Mouse (Mus musculus): ENCODE measurements at regions not wholly inside any gene's neighbourhood (a gene's known extent, or its start where the extent isn't known, plus 50 kb on each side); places are given as distances from the start of the nearest gene placed in this dataset.

- H3K4me2 ChIP-seq = no peak overlapping the region
- 71% methylated on average over 9 of the region's 9 CpGs for WGBS
- no peaks in the 10 kb centered on the region for H3K9me3 ChIP-seq
- H3K36me3 ChIP-seq = no peaks in the 10 kb centered on the region
- no peaks in the 10 kb centered on the region for H3K27me3 ChIP-seq
- no peak overlapping the region for H3K27ac ChIP-seq
- no peak for ATAC-seq (ENCODE audit: borderline replicate concordance, extremely low read depth, low FRiP score, low TSS enrichment)
- H3K9ac ChIP-seq = no peak overlapping the region
- no peaks in the 10 kb centered on the region for H3K4me1 ChIP-seq
- no peak overlapping the region for H3K4me3 ChIP-seq
Observed at GRCm38 (mm10) chr9:103867433-103868209, 106.0 kb upstream of the Tmem108 start.

DNA sequence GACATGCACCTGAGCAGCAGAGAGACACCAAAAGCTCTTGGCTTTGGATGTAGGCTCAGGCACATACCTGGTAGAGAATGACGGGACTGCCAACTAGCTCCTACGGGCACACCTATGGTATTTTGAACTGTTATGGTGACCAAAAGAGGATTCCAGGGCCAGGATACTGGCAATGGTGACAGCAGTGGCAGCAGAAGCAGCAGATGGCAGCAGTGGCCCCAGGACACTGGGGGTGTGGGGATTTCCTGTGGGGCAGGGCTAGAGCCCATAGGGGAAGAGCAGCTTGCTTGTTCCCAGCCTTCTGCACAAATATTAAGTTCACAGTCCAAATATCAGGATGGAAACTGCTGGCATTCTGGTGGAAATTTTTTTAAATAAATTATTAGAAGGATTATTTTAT is 107.6 kb upstream of the Tmem108 start:
- Histone ChIP-seq H3K9me3 (no peaks in the 10 kb centered on the region), H3K27ac (no peak overlapping the region)

DNA sequence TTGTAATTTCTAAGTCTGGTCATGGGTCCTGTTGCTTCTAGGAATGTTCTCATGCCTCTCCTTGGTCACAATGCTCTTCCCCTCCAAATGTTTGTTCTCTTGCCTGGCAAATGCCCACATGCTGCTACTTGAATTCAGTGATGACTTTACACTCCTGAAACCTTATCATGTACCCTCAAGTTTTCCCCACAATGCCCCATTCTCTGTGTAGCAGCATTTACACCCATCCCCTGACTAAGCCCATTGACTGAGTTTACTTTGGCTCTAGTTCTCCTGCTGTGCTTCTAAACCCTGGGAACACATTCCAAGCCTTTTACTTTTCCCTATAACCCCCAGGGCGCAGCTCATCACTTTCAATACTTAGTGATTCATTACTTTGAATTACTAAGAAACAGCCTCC is 110.5 kb upstream of the Tmem108 start:
- Histone ChIP-seq H3K27me3 (no peaks in the 10 kb centered on the region), H3K4me1 (0 out of 2 replicates have a peak, but pooled peaks cover 7% of the 10 kb centered on the region), H3K27ac (peak overlapping the region; percentile 29; the same call in 1 of the 2 replicates), H3K4me2 (no peak overlapping the region), H3K9ac (no peak overlapping the region), H3K4me3 (no peak overlapping the region), H3K36me3 (no peaks in the 10 kb centered on the region), H3K9me3 (no peaks in the 10 kb centered on the region)
- WGBS = 60% methylated on average over 1 of the region's 1 CpGs
- ATAC-seq (ENCODE audit: borderline replicate concordance, extremely low read depth, low FRiP score, low TSS enrichment) = peak; percentile 27; the same call in 1 of the 2 replicates

More for the DNA sequence above, 107.6 kb upstream of the Tmem108 start:
- 89% methylated on average over 2 of the region's 2 CpGs for WGBS
- Histone ChIP-seq H3K36me3 (no peaks in the 10 kb centered on the region), H3K9ac (no peak overlapping the region), H3K27me3 (no peaks in the 10 kb centered on the region), H3K4me2 (no peak overlapping the region), H3K4me1 (0 out of 2 replicates have a peak, but pooled peaks cover 4% of the 10 kb centered on the region), H3K4me3 (no peak overlapping the region)
- ATAC-seq (ENCODE audit: borderline replicate concordance, extremely low read depth, low FRiP score, low TSS enrichment) = no peak

GRCm38 (mm10) chr9:103873876-103874275 is 112.2 kb upstream of the Tmem108 start:
- 72% methylated on average over 9 of the region's 9 CpGs for WGBS
- 0 out of 2 replicates have a peak, but pooled peaks cover 7% of the 10 kb centered on the region for H3K4me1 ChIP-seq
- H3K27ac ChIP-seq = no peak overlapping the region
- H3K4me3 ChIP-seq = no peak overlapping the region
- H3K36me3 ChIP-seq = no peaks in the 10 kb centered on the region
- H3K9ac ChIP-seq = no peak overlapping the region
- H3K27me3 ChIP-seq = no peaks in the 10 kb centered on the region
- no peak overlapping the region for H3K4me2 ChIP-seq
- ATAC-seq (ENCODE audit: borderline replicate concordance, extremely low read depth, low FRiP score, low TSS enrichment) = no peak
- no peaks in the 10 kb centered on the region for H3K9me3 ChIP-seq

GRCm38 (mm10) chr9:103877851-103878250 is 116.2 kb upstream of the Tmem108 start:
- Histone ChIP-seq H3K27ac (no peak overlapping the region), H3K27me3 (no peaks in the 10 kb centered on the region), H3K9me3 (no peaks in the 10 kb centered on the region), H3K4me1 (0 out of 2 replicates have a peak, but pooled peaks cover 7% of the 10 kb centered on the region), H3K36me3 (no peaks in the 10 kb centered on the region), H3K9ac (no peak overlapping the region), H3K4me3 (no peak overlapping the region), H3K4me2 (no peak overlapping the region)
- 83% methylated on average over 2 of the region's 2 CpGs for WGBS
- no peak for ATAC-seq (ENCODE audit: borderline replicate concordance, extremely low read depth, low FRiP score, low TSS enrichment)

DNA sequence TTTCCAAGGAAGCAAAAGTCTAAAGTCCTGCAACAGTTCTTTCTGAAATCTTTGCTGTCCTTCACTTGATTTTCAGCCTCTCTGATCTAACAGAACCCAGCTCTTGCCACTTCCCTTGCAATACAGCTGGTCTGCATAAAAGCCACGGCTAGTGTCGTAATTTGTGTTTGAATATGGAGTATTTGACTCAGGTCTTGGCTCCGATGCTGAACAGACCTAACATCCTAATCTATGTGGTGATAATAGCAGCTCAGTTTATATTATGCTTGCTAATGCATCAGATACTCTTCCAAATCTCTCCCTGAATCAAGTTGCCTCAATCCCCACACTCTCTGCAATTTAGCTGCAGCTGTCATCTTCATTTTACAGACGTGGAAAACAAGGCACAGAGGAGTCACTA is 109.5 kb upstream of the Nphp3 start:
- H3K4me1 ChIP-seq = no peaks in the 10 kb centered on the region
- ATAC-seq (ENCODE audit: borderline replicate concordance, extremely low read depth, low FRiP score, low TSS enrichment) = peak; percentile 74
- WGBS = 45% methylated on average over 4 of the region's 4 CpGs
- no peak overlapping the region for H3K9ac ChIP-seq
- no peaks in the 10 kb centered on the region for H3K27me3 ChIP-seq
- no peak overlapping the region for H3K4me2 ChIP-seq
- H3K4me3 ChIP-seq = no peak overlapping the region
- H3K36me3 ChIP-seq = no peaks in the 10 kb centered on the region
- H3K27ac ChIP-seq = peak overlapping the region; percentile 66; the same call in 1 of the 2 replicates
- H3K9me3 ChIP-seq = no peaks in the 10 kb centered on the region

GRCm38 (mm10) chr9:103894376-103894775 is 108.0 kb upstream of the Nphp3 start:
- Histone ChIP-seq H3K9me3 (no peaks in the 10 kb centered on the region), H3K9ac (no peak overlapping the region), H3K36me3 (no peaks in the 10 kb centered on the region), H3K4me1 (no peaks in the 10 kb centered on the region), H3K4me2 (no peak overlapping the region), H3K27ac (no peak overlapping the region), H3K27me3 (no peaks in the 10 kb centered on the region), H3K4me3 (no peak overlapping the region)
- ATAC-seq (ENCODE audit: borderline replicate concordance, extremely low read depth, low FRiP score, low TSS enrichment) = no peak
- WGBS = 87% methylated on average over 2 of the region's 2 CpGs

DNA sequence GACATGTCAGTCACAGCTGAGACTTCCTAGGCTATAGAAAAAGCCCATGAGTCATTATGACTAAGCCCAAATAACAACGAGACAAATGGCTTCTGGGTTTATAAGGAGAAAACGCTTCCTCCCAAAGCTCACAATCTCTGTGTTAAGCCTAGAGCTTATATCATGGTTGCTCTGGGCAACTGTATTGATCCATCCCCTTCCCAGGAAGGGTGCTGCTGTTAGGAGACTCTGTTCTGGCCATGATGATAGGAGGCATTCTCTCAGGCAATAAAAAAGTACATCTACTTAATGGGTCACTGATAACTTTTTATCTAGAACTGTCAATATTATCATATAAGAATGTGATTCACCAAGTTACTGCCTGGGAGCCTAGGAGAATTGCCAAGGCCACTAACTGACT is 103.0 kb upstream of the Nphp3 start:
- Histone ChIP-seq H3K4me3 (no peak overlapping the region), H3K4me1 (no peaks in the 10 kb centered on the region), H3K27me3 (no peaks in the 10 kb centered on the region), H3K27ac (no peak overlapping the region), H3K4me2 (no peak overlapping the region), H3K36me3 (no peaks in the 10 kb centered on the region), H3K9me3 (no peaks in the 10 kb centered on the region), H3K9ac (no peak overlapping the region)
- 58% methylated on average over 2 of the region's 2 CpGs for WGBS
- no peak for ATAC-seq (ENCODE audit: borderline replicate concordance, extremely low read depth, low FRiP score, low TSS enrichment)

GRCm38 (mm10) chr9:103911347-103911746 is 91.0 kb upstream of the Nphp3 start:
- H3K9ac ChIP-seq = no peak overlapping the region
- 48% methylated on average over 2 of the region's 2 CpGs for WGBS
- no peaks in the 10 kb centered on the region for H3K4me1 ChIP-seq
- H3K27ac ChIP-seq = no peak overlapping the region
- H3K4me2 ChIP-seq = no peak overlapping the region
- no peaks in the 10 kb centered on the region for H3K27me3 ChIP-seq
- H3K36me3 ChIP-seq = no peaks in the 10 kb centered on the region
- H3K9me3 ChIP-seq = no peaks in the 10 kb centered on the region
- ATAC-seq (ENCODE audit: borderline replicate concordance, extremely low read depth, low FRiP score, low TSS enrichment) = no peak
- no peak overlapping the region for H3K4me3 ChIP-seq

DNA sequence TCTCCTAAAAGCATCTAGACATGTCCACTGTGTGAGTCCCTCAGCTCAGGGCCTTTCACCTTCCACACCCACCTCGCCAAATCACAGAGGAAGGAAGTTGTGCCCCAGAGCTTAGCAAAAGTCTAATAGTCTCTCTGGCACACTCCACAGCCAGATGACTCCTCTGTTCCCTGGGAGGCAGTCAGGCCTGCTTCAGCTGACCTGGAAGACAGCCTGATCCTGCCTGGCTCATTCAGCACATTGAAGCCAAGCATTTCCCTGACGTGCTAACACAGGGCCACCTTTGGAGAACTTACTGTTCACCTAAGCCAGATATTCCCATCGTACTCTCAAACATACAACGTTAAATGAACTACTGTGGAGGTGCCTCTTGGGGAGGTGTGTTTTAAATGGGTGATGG is 87.2 kb upstream of the Nphp3 start:
- Histone ChIP-seq H3K9ac (no peak overlapping the region), H3K4me2 (no peak overlapping the region), H3K27ac (no peak overlapping the region), H3K9me3 (no peaks in the 10 kb centered on the region), H3K4me3 (no peak overlapping the region), H3K4me1 (no peaks in the 10 kb centered on the region), H3K27me3 (no peaks in the 10 kb centered on the region), H3K36me3 (no peaks in the 10 kb centered on the region)
- 76% methylated on average over 4 of the region's 4 CpGs for WGBS
- no peak for ATAC-seq (ENCODE audit: borderline replicate concordance, extremely low read depth, low FRiP score, low TSS enrichment)

GRCm38 (mm10) chr9:103917771-103918170 is 84.6 kb upstream of the Nphp3 start:
- Histone ChIP-seq H3K9ac (no peak overlapping the region), H3K4me2 (no peak overlapping the region), H3K9me3 (no peaks in the 10 kb centered on the region), H3K27ac (no peak overlapping the region), H3K4me1 (no peaks in the 10 kb centered on the region), H3K27me3 (no peaks in the 10 kb centered on the region), H3K36me3 (no peaks in the 10 kb centered on the region), H3K4me3 (no peak overlapping the region)
- WGBS = 90% methylated on average over 6 of the region's 6 CpGs
- ATAC-seq (ENCODE audit: borderline replicate concordance, extremely low read depth, low FRiP score, low TSS enrichment) = no peak

DNA sequence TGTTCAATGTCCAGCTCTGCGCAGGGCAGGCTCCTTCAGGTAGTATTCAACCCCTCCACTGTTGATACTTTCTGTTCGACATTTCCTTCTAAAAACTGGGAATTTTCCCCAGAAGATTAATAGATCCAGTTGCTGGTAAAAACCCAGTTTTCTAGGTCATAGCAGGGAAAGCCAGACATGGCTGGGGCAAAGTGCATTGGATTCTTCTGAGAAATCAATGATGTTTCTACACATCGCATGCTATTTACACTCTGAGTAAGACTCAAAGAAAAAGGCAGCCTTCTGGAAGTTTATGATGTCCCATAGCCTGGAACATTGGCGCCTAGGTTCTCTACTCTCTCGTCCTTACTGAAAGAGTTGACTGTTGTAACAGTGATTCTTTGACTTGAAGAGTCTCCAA is 80.0 kb upstream of the Nphp3 start:
- WGBS = 84% methylated on average over 5 of the region's 5 CpGs
- Histone ChIP-seq H3K36me3 (no peaks in the 10 kb centered on the region), H3K27me3 (no peaks in the 10 kb centered on the region), H3K4me2 (no peak overlapping the region), H3K9me3 (no peaks in the 10 kb centered on the region), H3K27ac (no peak overlapping the region), H3K9ac (no peak overlapping the region), H3K4me1 (no peaks in the 10 kb centered on the region), H3K4me3 (no peak overlapping the region)
- no peak for ATAC-seq (ENCODE audit: borderline replicate concordance, extremely low read depth, low FRiP score, low TSS enrichment)

Data from lung, embryonic 15.5 days (tissue).